Mouse (Mus musculus) CH12.LX (cell line): ENCODE measurements around the gene D630045J12Rik. TPM values are rescaled to one million over a fixed set of nuclear protein-coding genes. Genes with fewer than 3 reads are reported as not detected.

Experiments
- DNase-seq: peaks from one replicate; pipeline ENCODE4 v3.0.0-alpha.2; 2013; ENCODE audit errors: extremely low read depth
- H3K27ac ChIP-seq: 2 replicates; pipeline ENCODE4 v1.5.1; 2012; ENCODE audit warnings: low read depth, mild to moderate bottlenecking, control low read depth, moderate library complexity; ENCODE audit not compliant: insufficient read depth
- H3K27me3 ChIP-seq: replicated peaks from 2 replicates; pipeline ENCODE3; 2012; ENCODE audit warnings: inconsistent platforms
- H3K36me3 ChIP-seq, 2 experiments: replicated peaks in 1 of 2; 2 replicates each; pipeline versions ENCODE3 to v1.6.1; 2012; ENCODE audit warnings: inconsistent platforms in 1 of 2, low read length in 1 of 2, mild to moderate bottlenecking in 1 of 2, mixed read lengths in 1 of 2, moderate library complexity in 1 of 2; ENCODE audit not compliant: control insufficient read depth in 1 of 2, insufficient read depth in 1 of 2
- H3K4me1 ChIP-seq, 2 experiments: 2 replicates each; pipeline ENCODE4 v1.6.1; 2012; ENCODE audit warnings: inconsistent platforms in 1 of 2, moderate library complexity in 1 of 2; ENCODE audit not compliant: insufficient read depth in 2 of 2, control insufficient read depth in 1 of 2
- H3K4me2 ChIP-seq: 2 replicates; pipeline ENCODE4 v1.6.1; 2012; ENCODE audit warnings: low read depth, mild to moderate bottlenecking, control low read depth; ENCODE audit not compliant: poor library complexity, insufficient read depth, severe bottlenecking
- H3K4me3 ChIP-seq, 3 experiments: fragments of 150-350 bp in 1 of 3; sonication (generic) in 1 of 3; replicated peaks in 1 of 3; 2 replicates each; pipeline versions ENCODE3 to v1.5.1; 2011 to 2012; ENCODE audit warnings: low read depth in 2 of 3, low read length in 2 of 3, mild to moderate bottlenecking in 2 of 3, moderate library complexity in 2 of 3, control low read depth in 1 of 3, improper control_type of control experiment in 1 of 3, inconsistent platforms in 1 of 3, mixed read lengths in 1 of 3; ENCODE audit not compliant: poor library complexity in 1 of 3
- H3K79me2 ChIP-seq: replicated peaks from 2 replicates; pipeline ENCODE4 v1.6.1; 2012; ENCODE audit warnings: mild to moderate bottlenecking, moderate library complexity; ENCODE audit not compliant: control insufficient read depth, poor library complexity, insufficient read depth, severe bottlenecking; ENCODE audit errors: extremely low read depth
- H3K9ac ChIP-seq: 2 replicates; pipeline ENCODE4 v1.6.1; 2012; ENCODE audit warnings: low read depth, mild to moderate bottlenecking, control low read depth, moderate library complexity; ENCODE audit not compliant: insufficient read depth
- H3K9me3 ChIP-seq: replicated peaks from 2 replicates; pipeline ENCODE3; 2012; ENCODE audit warnings: low read length, inconsistent platforms, mixed read lengths
- CHD2 ChIP-seq: IDR thresholded peaks from 2 replicates; pipeline ENCODE4 v1.6.1; 2011; ENCODE audit warnings: low read length, improper control_type of control experiment
- CTCF ChIP-seq, 2 experiments: IDR thresholded peaks in 1 of 2; conservative IDR thresholded peaks in 1 of 2; 2 replicates each; pipeline ENCODE4 v1.5.1; 2011 to 2012; ENCODE audit warnings: low read depth in 2 of 2, low read length in 2 of 2, improper control_type of control experiment in 1 of 2, inconsistent platforms in 1 of 2, mild to moderate bottlenecking in 1 of 2, moderate library complexity in 1 of 2
- E2F4 ChIP-seq: IDR thresholded peaks from 2 replicates; pipeline ENCODE4 v1.6.1; 2011; ENCODE audit warnings: low read depth, low read length, improper control_type of control experiment; ENCODE audit not compliant: insufficient replicate concordance
- ELF1 ChIP-seq: IDR thresholded peaks from 2 replicates; pipeline ENCODE4 v1.6.1; 2014; ENCODE audit warnings: low read depth, mild to moderate bottlenecking, inconsistent platforms, low read length, improper control_type of control experiment
- EP300 ChIP-seq: IDR thresholded peaks from 2 replicates; pipeline ENCODE4 v1.6.1; 2011; ENCODE audit warnings: low read length, improper control_type of control experiment
- GABPA ChIP-seq: IDR thresholded peaks from 2 replicates; pipeline ENCODE4 v1.6.1; 2012; ENCODE audit warnings: low read depth, low read length, improper control_type of control experiment, inconsistent platforms; ENCODE audit not compliant: insufficient replicate concordance
- IRF4 ChIP-seq: IDR thresholded peaks from 2 replicates; pipeline ENCODE4 v1.6.1; 2014; ENCODE audit warnings: low read depth, mild to moderate bottlenecking, inconsistent platforms, low read length, improper control_type of control experiment
- JUN ChIP-seq: IDR thresholded peaks from 2 replicates; pipeline ENCODE4 v1.6.1; 2011; ENCODE audit warnings: low read depth, mild to moderate bottlenecking, low read length, improper control_type of control experiment, moderate library complexity; ENCODE audit not compliant: insufficient read depth
- JUND ChIP-seq: conservative IDR thresholded peaks from 2 replicates; pipeline ENCODE4 v1.6.1; 2011; ENCODE audit warnings: low read depth, low read length, improper control_type of control experiment
- MAX ChIP-seq: IDR thresholded peaks from 2 replicates; pipeline ENCODE4 v1.6.1; 2011; ENCODE audit warnings: low read length, improper control_type of control experiment
- MAZ ChIP-seq: IDR thresholded peaks from 2 replicates; pipeline ENCODE4 v1.6.1; 2012; ENCODE audit warnings: low read depth, mild to moderate bottlenecking, inconsistent platforms, low read length, improper control_type of control experiment, moderate library complexity
- MXI1 ChIP-seq: IDR thresholded peaks from 2 replicates; pipeline ENCODE4 v1.6.1; 2011; ENCODE audit warnings: mild to moderate bottlenecking, low read depth, low read length, improper control_type of control experiment
- MYC ChIP-seq: IDR thresholded peaks from 2 replicates; pipeline ENCODE4 v1.6.1; 2011; ENCODE audit warnings: low read depth, mild to moderate bottlenecking, improper control_type of control experiment, low read length
- NELFE ChIP-seq: IDR thresholded peaks from 2 replicates; pipeline ENCODE4 v1.6.1; 2011; ENCODE audit warnings: low read depth, low read length, improper control_type of control experiment
- NRF1 ChIP-seq: IDR thresholded peaks from 2 replicates; pipeline ENCODE4 v1.6.1; 2014; ENCODE audit warnings: low read depth, mild to moderate bottlenecking, inconsistent platforms, low read length, improper control_type of control experiment, moderate library complexity
- POLR2AphosphoS2 ChIP-seq: IDR thresholded peaks from 2 replicates; pipeline ENCODE4 v1.6.1; 2011; ENCODE audit warnings: low read depth, low read length, improper control_type of control experiment
- TBP ChIP-seq: conservative IDR thresholded peaks from 2 replicates; pipeline ENCODE4 v1.6.1; 2011; ENCODE audit warnings: low read depth, low read length, improper control_type of control experiment
- UBTF ChIP-seq: IDR thresholded peaks from 2 replicates; pipeline ENCODE4 v1.6.1; 2012; ENCODE audit warnings: low read depth, mild to moderate bottlenecking, inconsistent platforms, low read length, improper control_type of control experiment, moderate library complexity
- USF2 ChIP-seq: conservative IDR thresholded peaks from 2 replicates; pipeline ENCODE4 v1.6.1; 2011; ENCODE audit warnings: low read depth, low read length, improper control_type of control experiment
- ZNF384 ChIP-seq: IDR thresholded peaks from 2 replicates; pipeline ENCODE4 v1.6.1; 2012; ENCODE audit warnings: low read depth, low read length, improper control_type of control experiment, inconsistent platforms
- dilution Hi-C: fragments of 300-500 bp; cut with MboI; formaldehyde crosslinking; loops from 2 replicates; pipeline ENCODE4 v1.14.3; 2020; ENCODE audit warnings: low sequenced_read_pairs; ENCODE audit not compliant: extremely low pct_unique_long_range_greater_than_20kb, extremely low pct_ligation_motif_present
- in situ Hi-C: fragments of 300-500 bp; cut with MboI; formaldehyde crosslinking; loops from 3 replicates; pipeline ENCODE4 v1.14.3; 2019; ENCODE audit warnings: low sequenced_read_pairs, low pct_ligation_motif_present, low pct_unique_long_range_greater_than_20kb, mixed read lengths
- polyA plus RNA-seq: library from polyadenylated mRNA; unstranded; fragments of >175 nt; gene quantifications from 2 replicates; pipeline ENCODE4 v1.2.1, GENCODE M21; 2012; ENCODE audit warnings: low read depth; ENCODE audit not compliant: insufficient read length
- total RNA-seq, 2 experiments: library from RNA; depleted of rRNA; stranded (reverse); fragments of 300-350 nt in 1 of 2; fragments of >200 nt in 1 of 2; gene quantifications; 2 replicates each; pipeline ENCODE4 v1.2.3; 2012 to 2014

Gene D630045J12Rik
- total and polyA plus RNA-seq, 3 experiments = 0.48 to 4.9 (median 1.7) TPM

DNA sequence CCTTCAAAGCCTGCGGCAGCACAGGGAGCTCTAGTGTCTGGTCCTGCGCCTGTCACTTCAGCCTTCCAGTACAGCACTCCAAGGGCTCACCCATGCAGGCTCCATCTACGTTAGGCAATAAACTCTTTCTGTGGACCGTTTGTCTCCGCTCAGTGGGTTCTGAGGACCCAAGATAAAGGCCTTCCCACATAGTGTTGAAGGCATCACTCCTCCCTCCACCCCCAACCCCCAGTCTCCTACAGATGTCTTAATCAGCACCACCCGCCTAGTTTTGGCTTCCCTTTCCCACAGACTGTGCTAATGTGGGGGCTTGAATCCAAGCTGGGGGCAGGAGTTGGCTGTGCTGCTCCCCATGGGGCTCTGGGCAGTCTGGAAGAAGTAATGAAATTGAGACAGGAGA is 150.0 kb downstream of the D630045J12Rik start:
- Histone ChIP-seq H3K27ac (no peak overlapping the region), H3K9me3 (peaks cover 4% of the 10 kb centered on the region), H3K4me2 (no peak overlapping the region), H3K79me2 (no peaks in the 10 kb centered on the region), H3K27me3 (no peaks in the 10 kb centered on the region), H3K4me1 (no peaks in the 10 kb centered on the region), H3K9ac (no peak overlapping the region), H3K4me3 (no peak overlapping the region), H3K36me3 (no peaks in the 10 kb centered on the region)
- TF ChIP-seq MXI1 (no peak), IRF4 (no peak), CTCF (conservative IDR thresholded peaks at IDR 0.05 in 1 of 2, IDR thresholded peaks at IDR 0.05 in 1 of 2; ENCODE audit: low read depth in 2 of 2, low read length in 2 of 2) (no peak), ELF1 (no peak), NELFE (no peak), MAX (no peak), JUN (no peak), USF2 (no peak), UBTF (no peak), EP300 (no peak), NRF1 (no peak)
- in situ Hi-C loops (no loop called here), dilution Hi-C loops (no loop called here)
- DNase-seq = no peak

GRCm38 (mm10) chr6:38102216-38102795 is 151.5 kb downstream of the D630045J12Rik start:
- Histone ChIP-seq H3K9ac (no peak overlapping the region), H3K27ac (no peak overlapping the region), H3K4me2 (no peak overlapping the region), H3K4me3 (no peak overlapping the region), H3K27me3 (no peaks in the 10 kb centered on the region), H3K4me1 (no peaks in the 10 kb centered on the region), H3K36me3 (no peaks in the 10 kb centered on the region), H3K79me2 (no peaks in the 10 kb centered on the region), H3K9me3 (peaks cover 5% of the 10 kb centered on the region)
- in situ Hi-C loops = no loop called here
- no peak for TF ChIP-seq ELF1
- TF ChIP-seq CTCF (conservative IDR thresholded peaks at IDR 0.05 in 1 of 2, IDR thresholded peaks at IDR 0.05 in 1 of 2; ENCODE audit: low read depth in 2 of 2, low read length in 2 of 2) = no peak
- TF ChIP-seq UBTF = no peak
- no peak for TF ChIP-seq MAZ
- no peak for TF ChIP-seq MYC
- no peak for TF ChIP-seq GABPA
- no peak for TF ChIP-seq MXI1
- TF ChIP-seq NELFE = no peak
- no peak for TF ChIP-seq ZNF384
- TF ChIP-seq TBP = no peak
- TF ChIP-seq JUND = no peak
- TF ChIP-seq EP300 = no peak
- no peak for TF ChIP-seq E2F4
- no peak for TF ChIP-seq POLR2AphosphoS2
- no peak for TF ChIP-seq CHD2
- no peak for TF ChIP-seq JUN
- DNase-seq = no peak
- dilution Hi-C loops = no loop called here
